Mouse (Mus musculus): ENCODE measurements around the gene Spag4. TPM values are rescaled to one million over a fixed set of nuclear protein-coding genes. Genes with fewer than 3 reads are reported as not detected.

The Spag4 gene
- 0.69 and 1.1 TPM in 2 replicates for polyA plus RNA-seq (2012; rRNA removed)
- polyA plus RNA-seq (2014; fragmentation: Nextera tagmentation; extraction: Ambion mirVana), result 0.49 and 1.2 TPM in 2 replicates

GRCm38 (mm10) chr2:156065099-156066041, at the start of gene Spag4:
TSS of gene Spag4 (plus strand) at chr2:156065175.
- peak within 1 kb of the TSS; percentile 58 to 82 for H3K4me3 ChIP-seq (ENCODE audit: insufficient read depth in 1 of 2, low read depth in 2 of 2, low read length in 2 of 2)
- no peak for TF ChIP-seq CTCF (IDR thresholded peaks at IDR 0.05; ENCODE audit: low read depth)
- no peak for TF ChIP-seq EP300 (IDR thresholded peaks at IDR 0.05; ENCODE audit: low read depth)
- no peaks in the 10 kb centered on the region for H3K9me3 ChIP-seq (ENCODE audit: control insufficient read depth, low read length)
- ATAC-seq (ENCODE audit: insufficient read depth), result peak; percentile 87
- no peaks in the 10 kb centered on the region for H3K27me3 ChIP-seq (ENCODE audit: control insufficient read depth, insufficient read depth, low read length)
- WGBS (ENCODE audit: insufficient replicate concordance), result under 1% methylated on average over 78 of the region's 81 CpGs
- peak; percentile 45 to 60 (median 47) for DNase-seq (ENCODE audit: low read depth in 3 of 3, low spot score in 3 of 3)
- H3K9ac ChIP-seq (replicated peaks), result peak within 1 kb of the TSS; percentile 69
- no peaks in the 10 kb centered on the region for H3K36me3 ChIP-seq (replicated peaks; ENCODE audit: control insufficient read depth, insufficient read depth, low read depth)
- H3K4me1 ChIP-seq (replicated peaks; ENCODE audit: control insufficient read depth in 2 of 2, insufficient read depth in 2 of 2, low read length in 1 of 2), result peaks cover 3 to 9% of the 10 kb centered on the region in 2 experiments; a peak in 3 of 4 replicates
- peak within 1 kb of the TSS; percentile 30; the same call in 1 of the 2 replicates for H3K27ac ChIP-seq
- H3K4me2 ChIP-seq (ENCODE audit: low read depth), result peak within 1 kb of the TSS; percentile 86

- H3K27me3 ChIP-seq (ENCODE audit: control insufficient read depth, insufficient read depth, low read length), result no peaks in the 10 kb centered on the region
- no peak overlapping the region for H3K27ac ChIP-seq
- H3K4me2 ChIP-seq (ENCODE audit: low read depth), result no peak overlapping the region
- H3K9ac ChIP-seq (replicated peaks), result no peak overlapping the region
- ATAC-seq (ENCODE audit: insufficient read depth) (no peak), DNase-seq (ENCODE audit: low read depth in 3 of 3, low spot score in 3 of 3) (no peak)
- no peaks in the 10 kb centered on the region for H3K9me3 ChIP-seq (ENCODE audit: control insufficient read depth, low read length)
- no peak overlapping the region for H3K4me3 ChIP-seq (ENCODE audit: insufficient read depth in 1 of 2, low read depth in 2 of 2, low read length in 2 of 2)
- H3K36me3 ChIP-seq (replicated peaks; ENCODE audit: control insufficient read depth, insufficient read depth, low read depth), result peaks cover 14% of the 10 kb centered on the region
- 87% methylated on average over 3 of the region's 3 CpGs for WGBS (ENCODE audit: insufficient replicate concordance)
- H3K4me1 ChIP-seq (replicated peaks; ENCODE audit: control insufficient read depth in 2 of 2, insufficient read depth in 2 of 2, low read length in 1 of 2), result peaks cover 23 to 28% of the 10 kb centered on the region in 2 experiments
- TF ChIP-seq CTCF (IDR thresholded peaks at IDR 0.05; ENCODE audit: low read depth), result no peak
Observed at GRCm38 (mm10) chr2:156018106-156018505, 46.9 kb upstream of the Spag4 start.

DNA sequence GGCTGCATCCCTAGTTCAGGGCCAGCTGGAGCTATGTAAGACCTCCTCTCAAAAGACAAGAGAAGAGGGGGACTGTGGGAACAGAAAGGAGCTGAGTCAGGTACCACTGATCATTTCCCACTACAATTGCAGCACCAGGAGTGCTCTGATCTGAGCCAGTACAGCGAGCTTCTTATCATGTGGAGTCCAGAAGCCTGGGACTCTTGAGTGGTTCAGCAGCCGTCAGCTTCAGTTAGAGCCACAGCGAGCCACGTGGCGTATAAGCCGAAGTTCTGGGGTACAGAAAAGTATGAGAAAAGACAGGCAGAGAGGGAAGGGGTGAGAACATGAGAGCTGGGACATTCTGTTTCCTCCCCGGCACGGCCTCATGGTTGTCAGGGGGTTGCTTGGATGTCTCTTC, 43.8 kb upstream of the Spag4 start:
- peaks cover 6% of the 10 kb centered on the region for H3K36me3 ChIP-seq (replicated peaks; ENCODE audit: control insufficient read depth, insufficient read depth, low read depth)
- no peak overlapping the region for H3K9ac ChIP-seq (replicated peaks)
- H3K9me3 ChIP-seq (ENCODE audit: control insufficient read depth, low read length), result no peaks in the 10 kb centered on the region
- H3K4me1 ChIP-seq (replicated peaks; ENCODE audit: control insufficient read depth in 2 of 2, insufficient read depth in 2 of 2, low read length in 1 of 2), result peaks cover 23 to 33% of the 10 kb centered on the region in 2 experiments
- peak overlapping the region; percentile 19 for H3K27ac ChIP-seq
- TF ChIP-seq EP300 (IDR thresholded peaks at IDR 0.05; ENCODE audit: low read depth) (peak; percentile 56; the same call in 1 of the 2 replicates), CTCF (IDR thresholded peaks at IDR 0.05; ENCODE audit: low read depth) (no peak)
- ATAC-seq (ENCODE audit: insufficient read depth), result peak; percentile 83
- 31% methylated on average over 8 of the region's 8 CpGs for WGBS (ENCODE audit: insufficient replicate concordance)
- no peak overlapping the region for H3K4me3 ChIP-seq (ENCODE audit: insufficient read depth in 1 of 2, low read depth in 2 of 2, low read length in 2 of 2)
- peak; percentile 52 to 53 (median 52) for DNase-seq (ENCODE audit: low read depth in 3 of 3, low spot score in 3 of 3)
- no peaks in the 10 kb centered on the region for H3K27me3 ChIP-seq (ENCODE audit: control insufficient read depth, insufficient read depth, low read length)
- no peak overlapping the region; the same call in 1 of the 2 replicates for H3K4me2 ChIP-seq (ENCODE audit: low read depth)

DNA sequence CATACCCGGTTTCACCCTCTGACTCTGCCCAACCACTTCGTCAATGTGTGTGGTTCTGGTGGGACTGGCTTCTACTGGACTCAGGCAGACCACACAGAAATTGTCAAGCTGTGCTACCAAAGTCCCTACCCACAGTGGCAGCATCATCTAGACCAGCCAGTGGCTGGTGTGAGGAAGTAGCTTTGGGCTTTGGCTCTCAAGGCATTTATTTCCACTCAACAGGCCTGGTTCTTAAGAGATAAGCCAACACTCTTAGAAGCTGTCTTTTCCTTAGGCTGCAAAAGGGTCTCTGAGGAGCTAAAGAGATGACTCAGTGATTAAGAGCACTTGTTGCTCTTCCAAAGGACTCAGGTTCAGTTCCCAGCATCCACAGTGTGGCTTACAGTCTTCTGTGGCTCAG, 43.2 kb upstream of the Spag4 start:
- no peak overlapping the region for H3K4me3 ChIP-seq (ENCODE audit: insufficient read depth in 1 of 2, low read depth in 2 of 2, low read length in 2 of 2)
- H3K4me1 ChIP-seq (replicated peaks; ENCODE audit: control insufficient read depth in 2 of 2, insufficient read depth in 2 of 2, low read length in 1 of 2), result peaks cover 23 to 33% of the 10 kb centered on the region in 2 experiments
- ATAC-seq (ENCODE audit: insufficient read depth) (peak; percentile 65), DNase-seq (ENCODE audit: low read depth in 3 of 3, low spot score in 3 of 3) (peak in 1 of 3 experiments; percentile 35)
- peak overlapping the region; percentile 19 for H3K27ac ChIP-seq
- no peaks in the 10 kb centered on the region for H3K9me3 ChIP-seq (ENCODE audit: control insufficient read depth, low read length)
- 61% methylated on average over 2 of the region's 2 CpGs for WGBS (ENCODE audit: insufficient replicate concordance)
- no peak overlapping the region for H3K4me2 ChIP-seq (ENCODE audit: low read depth)
- TF ChIP-seq EP300 (IDR thresholded peaks at IDR 0.05; ENCODE audit: low read depth) (no peak), CTCF (IDR thresholded peaks at IDR 0.05; ENCODE audit: low read depth) (no peak)
- H3K9ac ChIP-seq (replicated peaks), result no peak overlapping the region
- H3K36me3 ChIP-seq (replicated peaks; ENCODE audit: control insufficient read depth, insufficient read depth, low read depth), result peaks cover 2% of the 10 kb centered on the region; the same call in 1 of the 2 replicates
- H3K27me3 ChIP-seq (ENCODE audit: control insufficient read depth, insufficient read depth, low read length), result no peaks in the 10 kb centered on the region

- Histone ChIP-seq H3K36me3 (replicated peaks; ENCODE audit: control insufficient read depth, insufficient read depth, low read depth) (no peaks in the 10 kb centered on the region), H3K27ac (no peak overlapping the region), H3K4me3 (ENCODE audit: insufficient read depth in 1 of 2, low read depth in 2 of 2, low read length in 2 of 2) (no peak overlapping the region), H3K9me3 (ENCODE audit: control insufficient read depth, low read length) (no peaks in the 10 kb centered on the region), H3K9ac (replicated peaks) (no peak overlapping the region), H3K27me3 (ENCODE audit: control insufficient read depth, insufficient read depth, low read length) (no peaks in the 10 kb centered on the region), H3K4me2 (ENCODE audit: low read depth) (no peak overlapping the region), H3K4me1 (replicated peaks; ENCODE audit: control insufficient read depth in 2 of 2, insufficient read depth in 2 of 2, low read length in 1 of 2) (peaks cover 21 to 30% of the 10 kb centered on the region in 2 experiments)
- DNase-seq (ENCODE audit: low read depth in 3 of 3, low spot score in 3 of 3) (no peak), ATAC-seq (ENCODE audit: insufficient read depth) (no peak)
- TF ChIP-seq CTCF (IDR thresholded peaks at IDR 0.05; ENCODE audit: low read depth) (no peak), EP300 (IDR thresholded peaks at IDR 0.05; ENCODE audit: low read depth) (no peak)
Observed at GRCm38 (mm10) chr2:156025482-156025881, 39.5 kb upstream of the Spag4 start.

All from liver, embryonic 14.5 days (tissue).